Mouse (Mus musculus): ENCODE results near the gene Slc35d1. TPM values are rescaled to one million over a fixed set of nuclear protein-coding genes. Genes with fewer than 3 reads are reported as not detected.
"Not testable (repeated sequence)": the region's sequence is repeated elsewhere in the genome, so short reads cannot be mapped to it uniquely, and the experiment has no call there.

The Slc35d1 gene
- total and polyA plus RNA-seq, 3 experiments: 1.3 to 17.9 (median 9.4) TPM

- ATAC-seq (ENCODE audit: extremely low read depth, insufficient number of reproducible peaks, low FRiP score, poor library complexity, severe bottlenecking) (no peak), DNase-seq (ENCODE audit: low spot score) (no peak)
- no peak for TF ChIP-seq CTCF (IDR thresholded peaks at IDR 0.05; ENCODE audit: low read depth, low read length)
- no peak for TF ChIP-seq GATA1 (IDR thresholded peaks at IDR 0.05; ENCODE audit: borderline replicate concordance, low read length)
- no peak for TF ChIP-seq TAL1 (conservative IDR thresholded peaks at IDR 0.05; ENCODE audit: low read depth, low read length)
- TF ChIP-seq GATA2 (IDR thresholded peaks at IDR 0.05; ENCODE audit: borderline replicate concordance, low read depth, low read length): no peak
- no peak for TF ChIP-seq POLR2AphosphoS5 (IDR thresholded peaks at IDR 0.05; ENCODE audit: insufficient replicate concordance, low read depth, low read length)
- Histone ChIP-seq H3K36me3 (replicated peaks) (peaks cover 79% of the 10 kb centered on the region), H3K9me3 (replicated peaks) (no peaks in the 10 kb centered on the region), H3K4me1 (ENCODE audit: insufficient read depth, low read depth, low read length) (no peaks in the 10 kb centered on the region), H3K4me3 (ENCODE audit: low read depth, low read length) (no peak overlapping the region), H3K27me3 (ENCODE audit: insufficient read depth, low read length) (no peaks in the 10 kb centered on the region)
Measured at GRCm38 (mm10) chr4:103177681-103178080, 37.3 kb downstream of the Slc35d1 start.

DNA sequence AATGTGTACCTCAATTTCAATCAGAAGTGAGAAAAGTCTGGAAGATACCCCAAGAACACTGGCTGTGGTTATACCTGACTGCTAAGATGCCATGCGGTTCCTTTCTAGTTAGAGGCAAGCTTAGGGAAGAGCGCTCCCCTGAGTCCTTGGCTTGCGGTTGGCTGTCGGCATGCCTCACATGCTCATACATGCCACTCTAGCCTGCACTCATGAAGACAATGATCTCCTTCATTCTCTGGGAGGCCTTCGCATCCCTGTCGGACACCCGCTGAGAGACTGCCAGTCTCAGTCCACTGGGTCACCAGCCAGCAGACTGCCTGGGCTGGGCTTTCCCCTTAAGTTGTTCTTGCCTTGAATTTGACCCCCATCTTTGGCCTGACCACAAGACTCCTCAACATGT is 41.0 kb downstream of the Slc35d1 start:
- no peak for ATAC-seq (ENCODE audit: extremely low read depth, insufficient number of reproducible peaks, low FRiP score, poor library complexity, severe bottlenecking)
- Histone ChIP-seq H3K4me1 (ENCODE audit: insufficient read depth, low read depth, low read length) (no peaks in the 10 kb centered on the region), H3K4me3 (ENCODE audit: low read depth, low read length) (no peak overlapping the region), H3K36me3 (replicated peaks) (peaks cover 72% of the 10 kb centered on the region), H3K27me3 (ENCODE audit: insufficient read depth, low read length) (no peaks in the 10 kb centered on the region), H3K9me3 (replicated peaks) (no peaks in the 10 kb centered on the region)
- no peak for DNase-seq (ENCODE audit: low spot score)
- TF ChIP-seq GATA2 (IDR thresholded peaks at IDR 0.05; ENCODE audit: borderline replicate concordance, low read depth, low read length) (no peak), TAL1 (conservative IDR thresholded peaks at IDR 0.05; ENCODE audit: low read depth, low read length) (no peak), GATA1 (IDR thresholded peaks at IDR 0.05; ENCODE audit: borderline replicate concordance, low read length) (no peak), CTCF (IDR thresholded peaks at IDR 0.05; ENCODE audit: low read depth, low read length) (no peak), POLR2AphosphoS5 (IDR thresholded peaks at IDR 0.05; ENCODE audit: insufficient replicate concordance, low read depth, low read length) (no peak)

- Histone ChIP-seq H3K9me3 (replicated peaks) (peaks cover 3% of the 10 kb centered on the region; the same call in 1 of the 2 replicates), H3K4me3 (ENCODE audit: low read depth, low read length) (no peak overlapping the region), H3K36me3 (replicated peaks) (peaks cover 71% of the 10 kb centered on the region), H3K4me1 (ENCODE audit: insufficient read depth, low read depth, low read length) (no peaks in the 10 kb centered on the region), H3K27me3 (ENCODE audit: insufficient read depth, low read length) (no peaks in the 10 kb centered on the region)
- TF ChIP-seq POLR2AphosphoS5 (IDR thresholded peaks at IDR 0.05; ENCODE audit: insufficient replicate concordance, low read depth, low read length) (no peak), GATA2 (IDR thresholded peaks at IDR 0.05; ENCODE audit: borderline replicate concordance, low read depth, low read length) (no peak), GATA1 (IDR thresholded peaks at IDR 0.05; ENCODE audit: borderline replicate concordance, low read length) (no peak), CTCF (IDR thresholded peaks at IDR 0.05; ENCODE audit: low read depth, low read length) (no peak), TAL1 (conservative IDR thresholded peaks at IDR 0.05; ENCODE audit: low read depth, low read length) (no peak)
- ATAC-seq (ENCODE audit: extremely low read depth, insufficient number of reproducible peaks, low FRiP score, poor library complexity, severe bottlenecking) (no peak), DNase-seq (ENCODE audit: low spot score) (no peak)
Measured at GRCm38 (mm10) chr4:103173507-103173906, 41.5 kb downstream of the Slc35d1 start.

GRCm38 (mm10) chr4:103171256-103171655 is 43.7 kb downstream of the Slc35d1 start:
- no peaks in the 10 kb centered on the region for H3K27me3 ChIP-seq (ENCODE audit: insufficient read depth, low read length)
- peaks cover 60% of the 10 kb centered on the region for H3K36me3 ChIP-seq (replicated peaks)
- no peaks in the 10 kb centered on the region for H3K4me1 ChIP-seq (ENCODE audit: insufficient read depth, low read depth, low read length)
- DNase-seq (ENCODE audit: low spot score): no peak
- peaks cover 3% of the 10 kb centered on the region; the same call in 1 of the 2 replicates for H3K9me3 ChIP-seq (replicated peaks)
- TF ChIP-seq POLR2AphosphoS5 (IDR thresholded peaks at IDR 0.05; ENCODE audit: insufficient replicate concordance, low read depth, low read length): no peak
- no peak for TF ChIP-seq GATA1 (IDR thresholded peaks at IDR 0.05; ENCODE audit: borderline replicate concordance, low read length)
- TF ChIP-seq CTCF (IDR thresholded peaks at IDR 0.05; ENCODE audit: low read depth, low read length): no peak
- no peak for TF ChIP-seq GATA2 (IDR thresholded peaks at IDR 0.05; ENCODE audit: borderline replicate concordance, low read depth, low read length)
- no peak for TF ChIP-seq TAL1 (conservative IDR thresholded peaks at IDR 0.05; ENCODE audit: low read depth, low read length)
- H3K4me3 ChIP-seq (ENCODE audit: low read depth, low read length): no peak overlapping the region
- ATAC-seq (ENCODE audit: extremely low read depth, insufficient number of reproducible peaks, low FRiP score, poor library complexity, severe bottlenecking): no peak

GRCm38 (mm10) chr4:103166198-103166597 is 48.8 kb downstream of the Slc35d1 start:
- peaks cover 50% of the 10 kb centered on the region for H3K36me3 ChIP-seq (replicated peaks)
- not testable (repeated sequence) for H3K27me3 ChIP-seq (ENCODE audit: insufficient read depth, low read length); DNase-seq (ENCODE audit: low spot score); H3K9me3 ChIP-seq (replicated peaks); H3K4me3 ChIP-seq (ENCODE audit: low read depth, low read length); H3K4me1 ChIP-seq (ENCODE audit: insufficient read depth, low read depth, low read length); ATAC-seq (ENCODE audit: extremely low read depth, insufficient number of reproducible peaks, low FRiP score, poor library complexity, severe bottlenecking)

DNA sequence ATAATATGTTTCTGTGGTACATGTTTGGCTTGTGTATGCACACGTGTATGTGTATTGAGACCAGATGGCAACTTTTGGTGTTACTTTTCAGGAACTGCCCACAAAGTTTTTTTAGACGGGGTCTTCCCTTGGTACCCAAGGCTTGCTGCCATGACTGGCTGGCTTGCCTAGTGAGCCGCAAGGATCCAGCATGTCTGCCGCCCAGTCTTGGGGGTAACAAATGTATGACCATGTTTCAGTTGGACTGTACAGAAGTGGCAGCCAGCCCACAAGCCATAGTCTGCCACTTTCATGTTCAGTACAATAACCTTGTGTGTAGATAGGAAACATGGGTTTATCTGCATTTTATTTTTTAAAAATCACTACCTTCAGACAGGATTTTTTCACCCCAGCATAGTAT is 56.2 kb downstream of the Slc35d1 start:
- Histone ChIP-seq H3K4me3 (ENCODE audit: low read depth, low read length) (no peak overlapping the region), H3K9me3 (replicated peaks) (no peaks in the 10 kb centered on the region), H3K27me3 (ENCODE audit: insufficient read depth, low read length) (no peaks in the 10 kb centered on the region), H3K36me3 (replicated peaks) (peaks cover 78% of the 10 kb centered on the region), H3K4me1 (ENCODE audit: insufficient read depth, low read depth, low read length) (no peaks in the 10 kb centered on the region)
- DNase-seq (ENCODE audit: low spot score): no peak
- no peak for ATAC-seq (ENCODE audit: extremely low read depth, insufficient number of reproducible peaks, low FRiP score, poor library complexity, severe bottlenecking)
- TF ChIP-seq CTCF (IDR thresholded peaks at IDR 0.05; ENCODE audit: low read depth, low read length) (no peak), GATA2 (IDR thresholded peaks at IDR 0.05; ENCODE audit: borderline replicate concordance, low read depth, low read length) (no peak), TAL1 (conservative IDR thresholded peaks at IDR 0.05; ENCODE audit: low read depth, low read length) (no peak), GATA1 (IDR thresholded peaks at IDR 0.05; ENCODE audit: borderline replicate concordance, low read length) (no peak), POLR2AphosphoS5 (IDR thresholded peaks at IDR 0.05; ENCODE audit: insufficient replicate concordance, low read depth, low read length) (no peak)

DNA sequence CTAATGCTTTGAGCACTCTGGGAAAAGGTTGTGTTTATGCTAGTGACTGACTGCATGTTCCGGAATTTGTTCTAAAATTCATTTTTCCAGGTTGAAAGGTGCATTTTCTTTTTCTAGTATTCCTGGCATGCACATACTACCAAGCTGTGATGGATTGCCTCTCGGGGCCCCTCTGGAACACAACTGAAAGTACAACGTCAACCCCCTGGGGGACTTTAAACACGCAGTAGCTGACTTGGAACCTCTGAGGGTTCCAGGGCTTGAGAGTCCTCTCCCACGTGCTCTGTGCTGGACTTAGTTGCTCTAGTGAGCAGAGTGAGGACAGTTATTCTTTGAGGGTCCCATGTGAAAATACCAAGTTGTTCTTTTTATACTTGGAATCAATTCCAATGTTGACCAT is 63.0 kb downstream of the Slc35d1 start:
- Histone ChIP-seq H3K27me3 (ENCODE audit: insufficient read depth, low read length) (no peaks in the 10 kb centered on the region), H3K4me3 (ENCODE audit: low read depth, low read length) (no peak overlapping the region), H3K9me3 (replicated peaks) (no peaks in the 10 kb centered on the region), H3K36me3 (replicated peaks) (peaks cover 88% of the 10 kb centered on the region), H3K4me1 (ENCODE audit: insufficient read depth, low read depth, low read length) (no peaks in the 10 kb centered on the region)
- DNase-seq (ENCODE audit: low spot score): no peak
- TF ChIP-seq CTCF (IDR thresholded peaks at IDR 0.05; ENCODE audit: low read depth, low read length) (no peak), TAL1 (conservative IDR thresholded peaks at IDR 0.05; ENCODE audit: low read depth, low read length) (no peak), GATA1 (IDR thresholded peaks at IDR 0.05; ENCODE audit: borderline replicate concordance, low read length) (no peak), GATA2 (IDR thresholded peaks at IDR 0.05; ENCODE audit: borderline replicate concordance, low read depth, low read length) (no peak), POLR2AphosphoS5 (IDR thresholded peaks at IDR 0.05; ENCODE audit: insufficient replicate concordance, low read depth, low read length) (no peak)
- no peak for ATAC-seq (ENCODE audit: extremely low read depth, insufficient number of reproducible peaks, low FRiP score, poor library complexity, severe bottlenecking)

All from G1E (cell line).